Mouse (Mus musculus): ENCODE measurements around the gene Aifm2. TPM values are rescaled to one million over a fixed set of nuclear protein-coding genes. Genes with fewer than 3 reads are reported as not detected.
A peak's percentile ranks its signal among the peaks of the same experiment; 100 is the strongest.

Gene Aifm2
- total and polyA plus RNA-seq, 3 experiments, result 11.2 to 17.9 (median 12.4) TPM

GRCm38 (mm10) chr10:61715462-61715837 lies 387 bp downstream of the Aifm2 start:
- H3K9ac ChIP-seq (ENCODE audit: insufficient read depth, low read depth), result peak overlapping the region; percentile 71
- no peaks in the 10 kb centered on the region for H3K9me3 ChIP-seq (replicated peaks; ENCODE audit: low read length)
- no peak for TF ChIP-seq ZNF384 (IDR thresholded peaks at IDR 0.05; ENCODE audit: low read depth, low read length)
- 0 out of 2 replicates have a peak, but pooled peaks have one; percentile 1 for TF ChIP-seq TCF12 (IDR thresholded peaks at IDR 0.05; ENCODE audit: low read depth, low read length)
- TF ChIP-seq KAT2A (IDR thresholded peaks at IDR 0.05; ENCODE audit: insufficient replicate concordance, low read length), result no peak
- no peak for TF ChIP-seq POLR2A (IDR thresholded peaks at IDR 0.05; ENCODE audit: low read depth, low read length)
- TF ChIP-seq GABPA (IDR thresholded peaks at IDR 0.05; ENCODE audit: insufficient replicate concordance, low read depth, low read length), result no peak
- TF ChIP-seq USF2 (conservative IDR thresholded peaks at IDR 0.05; ENCODE audit: low read depth, low read length), result no peak
- no peak for TF ChIP-seq USF1 (IDR thresholded peaks at IDR 0.05; ENCODE audit: low read depth, low read length)
- DNase-seq (ENCODE audit: extremely low read depth), result no peak
- H3K4me2 ChIP-seq (ENCODE audit: insufficient read depth, low read depth, poor library complexity, severe bottlenecking), result peak overlapping the region; percentile 77
- H3K4me1 ChIP-seq (ENCODE audit: control insufficient read depth in 1 of 2, insufficient read depth in 2 of 2), result peaks cover 7 to 10% of the 10 kb centered on the region in 2 experiments
- H3K4me3 ChIP-seq (replicated peaks in 1 of 3; ENCODE audit: low read depth in 2 of 3, low read length in 2 of 3, poor library complexity in 1 of 3), result peak overlapping the region; percentile 68 to 81 (median 76)
- no peaks in the 10 kb centered on the region for H3K79me2 ChIP-seq (replicated peaks; ENCODE audit: control insufficient read depth, extremely low read depth, insufficient read depth, poor library complexity, severe bottlenecking)
- H3K36me3 ChIP-seq (replicated peaks in 1 of 2; ENCODE audit: control insufficient read depth in 1 of 2, insufficient read depth in 1 of 2, low read length in 1 of 2), result peaks cover 0 to 4% of the 10 kb centered on the region in 2 experiments
- dilution Hi-C loops (cut with MboI; ENCODE audit: extremely low pct_ligation_motif_present, extremely low pct_unique_long_range_greater_than_20kb, low sequenced_read_pairs) (no loop called here), in situ Hi-C loops (cut with MboI; ENCODE audit: low pct_ligation_motif_present, low pct_unique_long_range_greater_than_20kb, low sequenced_read_pairs) (no loop called here)
- H3K27ac ChIP-seq (ENCODE audit: insufficient read depth, low read depth), result no peak overlapping the region
- peaks cover 16% of the 10 kb centered on the region for H3K27me3 ChIP-seq (replicated peaks)

- dilution Hi-C loops (cut with MboI; ENCODE audit: extremely low pct_ligation_motif_present, extremely low pct_unique_long_range_greater_than_20kb, low sequenced_read_pairs) (no loop called here), in situ Hi-C loops (cut with MboI; ENCODE audit: low pct_ligation_motif_present, low pct_unique_long_range_greater_than_20kb, low sequenced_read_pairs) (no loop called here)
- no peak overlapping the region for H3K27ac ChIP-seq (ENCODE audit: insufficient read depth, low read depth)
- H3K4me2 ChIP-seq (ENCODE audit: insufficient read depth, low read depth, poor library complexity, severe bottlenecking), result peak overlapping the region; percentile 77
- TF ChIP-seq NELFE (IDR thresholded peaks at IDR 0.05; ENCODE audit: low read depth, low read length) (no peak), BHLHE40 (IDR thresholded peaks at IDR 0.05; ENCODE audit: low read depth, low read length) (no peak), ETS1 (conservative IDR thresholded peaks at IDR 0.05; ENCODE audit: low read depth, low read length) (no peak), GABPA (IDR thresholded peaks at IDR 0.05; ENCODE audit: insufficient replicate concordance, low read depth, low read length) (no peak), EP300 (IDR thresholded peaks at IDR 0.05; ENCODE audit: low read length) (no peak), UBTF (IDR thresholded peaks at IDR 0.05; ENCODE audit: low read depth, low read length) (no peak), MXI1 (IDR thresholded peaks at IDR 0.05; ENCODE audit: low read depth, low read length) (no peak), MYC (IDR thresholded peaks at IDR 0.05; ENCODE audit: low read depth, low read length) (no peak), HCFC1 (IDR thresholded peaks at IDR 0.05; ENCODE audit: low read depth, low read length) (no peak)
- H3K4me1 ChIP-seq (ENCODE audit: control insufficient read depth in 1 of 2, insufficient read depth in 2 of 2), result peaks cover 7 to 10% of the 10 kb centered on the region in 2 experiments
- peaks cover 0 to 9% of the 10 kb centered on the region in 2 experiments for H3K36me3 ChIP-seq (replicated peaks in 1 of 2; ENCODE audit: control insufficient read depth in 1 of 2, insufficient read depth in 1 of 2, low read length in 1 of 2)
- H3K4me3 ChIP-seq (replicated peaks in 1 of 3; ENCODE audit: low read depth in 2 of 3, low read length in 2 of 3, poor library complexity in 1 of 3), result peak overlapping the region; percentile 9 to 81 (median 13)
- no peaks in the 10 kb centered on the region for H3K9me3 ChIP-seq (replicated peaks; ENCODE audit: low read length)
- no peaks in the 10 kb centered on the region for H3K79me2 ChIP-seq (replicated peaks; ENCODE audit: control insufficient read depth, extremely low read depth, insufficient read depth, poor library complexity, severe bottlenecking)
- DNase-seq (ENCODE audit: extremely low read depth), result no peak
- peak overlapping the region; percentile 71; the same call in 1 of the 2 replicates for H3K9ac ChIP-seq (ENCODE audit: insufficient read depth, low read depth)
- H3K27me3 ChIP-seq (replicated peaks), result peaks cover 11% of the 10 kb centered on the region
These were observed 1.2 kb downstream of the Aifm2 start for GRCm38 (mm10) chr10:61715996-61716864.

Data from CH12.LX (cell line).